Mouse (Mus musculus): ENCODE results near the gene Spata31d1a.

GRCm38 (mm10) chr13:59731652-59732051 lies 21.5 kb upstream of the Spata31d1a start, which contains the start of gene Spata31d1d:
- TF ChIP-seq ZNF384 (IDR thresholded peaks at IDR 0.05; ENCODE audit: low read depth, low read length) (no peak), MAFK (IDR thresholded peaks at IDR 0.05; ENCODE audit: insufficient read depth, low read depth, low read length) (no peak)

Measured in ES-E14 (cell line).